Mouse (Mus musculus): ENCODE results near the gene Ifnl3. TPM values are rescaled to one million over a fixed set of nuclear protein-coding genes. Genes with fewer than 3 reads are reported as not detected.
"Not testable (repeated sequence)": the region's sequence is repeated elsewhere in the genome, so short reads cannot be mapped to it uniquely, and the experiment has no call there.

Gene Ifnl3
- polyA plus RNA-seq, 1 experiment = not detected

- TF ChIP-seq EP300 (IDR thresholded peaks at IDR 0.05; ENCODE audit: insufficient read depth, low read depth, low read length) (no peak), CTCF (IDR thresholded peaks at IDR 0.05; ENCODE audit: low read depth, low read length) (no peak), POLR2A (IDR thresholded peaks at IDR 0.05; ENCODE audit: insufficient read depth, low read length) (no peak)
- no peak overlapping the region for H3K4me3 ChIP-seq (ENCODE audit: low read depth, low read length)
- H3K4me1 ChIP-seq (ENCODE audit: control insufficient read depth, insufficient read depth, low read length) = no peaks in the 10 kb centered on the region
- H3K9me3 ChIP-seq (replicated peaks; ENCODE audit: control insufficient read depth, insufficient read depth, low read length, poor library complexity, severe bottlenecking) = no peaks in the 10 kb centered on the region
- H3K9ac ChIP-seq (ENCODE audit: low read depth, poor library complexity, severe bottlenecking) = no peak overlapping the region
- H3K27me3 ChIP-seq (ENCODE audit: control insufficient read depth, insufficient read depth, low read length, poor library complexity, severe bottlenecking) = no peaks in the 10 kb centered on the region
- no peak overlapping the region for H3K27ac ChIP-seq (ENCODE audit: insufficient read depth, low read length)
- H3K36me3 ChIP-seq (ENCODE audit: control insufficient read depth, insufficient read depth, low read length, poor library complexity, severe bottlenecking) = no peaks in the 10 kb centered on the region
These were observed 11.2 kb upstream of the Ifnl3 start for GRCm38 (mm10) chr7:28511441-28511840.

- no peaks in the 10 kb centered on the region for H3K36me3 ChIP-seq (ENCODE audit: control insufficient read depth, insufficient read depth, low read length, poor library complexity, severe bottlenecking)
- no peaks in the 10 kb centered on the region for H3K27me3 ChIP-seq (ENCODE audit: control insufficient read depth, insufficient read depth, low read length, poor library complexity, severe bottlenecking)
- H3K27ac ChIP-seq (ENCODE audit: insufficient read depth, low read length) = no peak overlapping the region
- H3K9me3 ChIP-seq (replicated peaks; ENCODE audit: control insufficient read depth, insufficient read depth, low read length, poor library complexity, severe bottlenecking) = no peaks in the 10 kb centered on the region
- H3K9ac ChIP-seq (ENCODE audit: low read depth, poor library complexity, severe bottlenecking) = no peak overlapping the region
- no peak overlapping the region for H3K4me3 ChIP-seq (ENCODE audit: low read depth, low read length)
- H3K4me1 ChIP-seq (ENCODE audit: control insufficient read depth, insufficient read depth, low read length) = no peaks in the 10 kb centered on the region
- TF ChIP-seq POLR2A (IDR thresholded peaks at IDR 0.05; ENCODE audit: insufficient read depth, low read length) = no peak
- TF ChIP-seq EP300 (IDR thresholded peaks at IDR 0.05; ENCODE audit: insufficient read depth, low read depth, low read length) = 0 out of 2 replicates have a peak, but pooled peaks have one; percentile 24
- TF ChIP-seq CTCF (IDR thresholded peaks at IDR 0.05; ENCODE audit: low read depth, low read length) = peak; percentile 86
These were observed 5.5 kb downstream of the Ifnl3 start for GRCm38 (mm10) chr7:28527922-28528719.

GRCm38 (mm10) chr7:28532005-28532404 is 9.4 kb downstream of the Ifnl3 start:
- Histone ChIP-seq H3K4me1 (ENCODE audit: control insufficient read depth, insufficient read depth, low read length) (no peaks in the 10 kb centered on the region), H3K9ac (ENCODE audit: low read depth, poor library complexity, severe bottlenecking) (no peak overlapping the region), H3K9me3 (replicated peaks; ENCODE audit: control insufficient read depth, insufficient read depth, low read length, poor library complexity, severe bottlenecking) (no peaks in the 10 kb centered on the region), H3K27me3 (ENCODE audit: control insufficient read depth, insufficient read depth, low read length, poor library complexity, severe bottlenecking) (no peaks in the 10 kb centered on the region), H3K4me3 (ENCODE audit: low read depth, low read length) (no peak overlapping the region), H3K36me3 (ENCODE audit: control insufficient read depth, insufficient read depth, low read length, poor library complexity, severe bottlenecking) (no peaks in the 10 kb centered on the region), H3K27ac (ENCODE audit: insufficient read depth, low read length) (no peak overlapping the region)
- TF ChIP-seq POLR2A (IDR thresholded peaks at IDR 0.05; ENCODE audit: insufficient read depth, low read length) (no peak), EP300 (IDR thresholded peaks at IDR 0.05; ENCODE audit: insufficient read depth, low read depth, low read length) (no peak), CTCF (IDR thresholded peaks at IDR 0.05; ENCODE audit: low read depth, low read length) (no peak)

GRCm38 (mm10) chr7:28538886-28539285 is 16.2 kb downstream of the Ifnl3 start:
- not testable (repeated sequence) for H3K36me3 ChIP-seq (ENCODE audit: control insufficient read depth, insufficient read depth, low read length, poor library complexity, severe bottlenecking); H3K27ac ChIP-seq (ENCODE audit: insufficient read depth, low read length); H3K4me1 ChIP-seq (ENCODE audit: control insufficient read depth, insufficient read depth, low read length); H3K27me3 ChIP-seq (ENCODE audit: control insufficient read depth, insufficient read depth, low read length, poor library complexity, severe bottlenecking); H3K4me3 ChIP-seq (ENCODE audit: low read depth, low read length); H3K9ac ChIP-seq (ENCODE audit: low read depth, poor library complexity, severe bottlenecking); H3K9me3 ChIP-seq (replicated peaks; ENCODE audit: control insufficient read depth, insufficient read depth, low read length, poor library complexity, severe bottlenecking)

- no peak within 1 kb of the TSS for H3K27ac ChIP-seq (ENCODE audit: insufficient read depth, low read length)
- no peaks in the 10 kb centered on the region for H3K9me3 ChIP-seq (replicated peaks; ENCODE audit: control insufficient read depth, insufficient read depth, low read length, poor library complexity, severe bottlenecking)
- no peaks in the 10 kb centered on the region for H3K36me3 ChIP-seq (ENCODE audit: control insufficient read depth, insufficient read depth, low read length, poor library complexity, severe bottlenecking)
- H3K9ac ChIP-seq (ENCODE audit: low read depth, poor library complexity, severe bottlenecking) = no peak within 1 kb of the TSS
- no peaks in the 10 kb centered on the region for H3K27me3 ChIP-seq (ENCODE audit: control insufficient read depth, insufficient read depth, low read length, poor library complexity, severe bottlenecking)
- no peaks in the 10 kb centered on the region for H3K4me1 ChIP-seq (ENCODE audit: control insufficient read depth, insufficient read depth, low read length)
- TF ChIP-seq POLR2A (IDR thresholded peaks at IDR 0.05; ENCODE audit: insufficient read depth, low read length) = no peak
- no peak for TF ChIP-seq CTCF (IDR thresholded peaks at IDR 0.05; ENCODE audit: low read depth, low read length)
- no peak for TF ChIP-seq EP300 (IDR thresholded peaks at IDR 0.05; ENCODE audit: insufficient read depth, low read depth, low read length)
- no peak within 1 kb of the TSS for H3K4me3 ChIP-seq (ENCODE audit: low read depth, low read length)
These were observed 17.9 kb downstream of the Ifnl3 start, which contains the start of gene Sycn for GRCm38 (mm10) chr7:28540526-28540925. Gene Sycn (plus strand): TSS chr7:28540885.

- TF ChIP-seq POLR2A (IDR thresholded peaks at IDR 0.05; ENCODE audit: insufficient read depth, low read length) (no peak), EP300 (IDR thresholded peaks at IDR 0.05; ENCODE audit: insufficient read depth, low read depth, low read length) (no peak), CTCF (IDR thresholded peaks at IDR 0.05; ENCODE audit: low read depth, low read length) (no peak)
- Histone ChIP-seq H3K4me3 (ENCODE audit: low read depth, low read length) (peak overlapping the region; percentile 48), H3K9ac (ENCODE audit: low read depth, poor library complexity, severe bottlenecking) (peak overlapping the region; percentile 19; the same call in 1 of the 2 replicates), H3K27me3 (ENCODE audit: control insufficient read depth, insufficient read depth, low read length, poor library complexity, severe bottlenecking) (no peaks in the 10 kb centered on the region), H3K27ac (ENCODE audit: insufficient read depth, low read length) (no peak overlapping the region), H3K9me3 (replicated peaks; ENCODE audit: control insufficient read depth, insufficient read depth, low read length, poor library complexity, severe bottlenecking) (no peaks in the 10 kb centered on the region), H3K4me1 (ENCODE audit: control insufficient read depth, insufficient read depth, low read length) (peaks cover 3% of the 10 kb centered on the region), H3K36me3 (ENCODE audit: control insufficient read depth, insufficient read depth, low read length, poor library complexity, severe bottlenecking) (no peaks in the 10 kb centered on the region)
These were observed 21.5 kb downstream of the Ifnl3 start for GRCm38 (mm10) chr7:28544051-28544601.
